In the genomic region with DNA sequence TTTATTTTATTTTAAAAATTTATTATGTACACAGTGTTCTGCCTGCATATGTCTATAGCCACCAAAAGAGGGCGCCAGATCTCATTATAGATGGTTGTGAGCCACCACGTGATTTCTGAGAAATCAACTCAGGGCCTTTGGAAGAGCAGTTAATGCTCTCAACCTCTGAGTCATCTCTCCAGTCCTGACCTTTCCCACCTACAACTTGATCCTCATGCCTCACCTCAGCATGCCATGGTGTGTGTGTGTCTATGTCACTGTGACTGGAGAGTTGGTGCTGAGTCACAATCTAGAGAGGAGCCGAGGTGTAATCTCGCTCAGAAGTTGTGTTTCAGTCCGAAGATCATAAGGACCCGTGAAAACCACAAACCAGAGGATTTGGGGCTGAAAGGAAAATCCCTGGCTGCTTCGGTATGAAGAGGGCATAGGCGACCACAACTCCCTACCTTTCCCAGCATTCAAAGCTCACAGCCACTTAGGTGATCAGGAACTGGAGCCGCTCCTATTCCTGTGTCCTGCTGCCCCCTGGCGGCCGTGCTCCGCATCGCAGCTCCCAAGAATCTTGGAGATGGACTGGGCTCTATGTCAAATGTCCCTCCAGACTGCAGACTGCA, we compare ENCODE assay signal across 9 mouse cellular contexts. TPM values are rescaled to one million over a fixed set of nuclear protein-coding genes. Genes with fewer than 3 reads are reported as not detected.
A peak's percentile ranks its signal among the peaks of the same experiment; 100 is the strongest.
DNase-seq lines count a peak whose midpoint lies in the region; ATAC-seq lines count a peak whose summit lies in the region.
"Had no signal": no experiment of that assay in that cellular context is flagged by ENCODE, and none has a peak within 500 bp of the region (broad histone marks: within the 10 kb centered on the region; RNA-seq: fewer than 3 reads in every experiment).

No protein-coding gene starts in this region.

- 25% methylated on average over 13 of the region's 13 CpGs for WGBS in hindbrain, embryonic 11.5 days
- 25% methylated on average over 13 of the region's 13 CpGs for WGBS in hindbrain, embryonic 12.5 days
- 28% methylated on average over 13 of the region's 13 CpGs for WGBS in intestine, embryonic 15.5 days
- 25% methylated on average over 13 of the region's 13 CpGs for WGBS in limb, embryonic 13.5 days

- no peak overlapping the region for H3K4me3 ChIP-seq in hindbrain, embryonic 11.5 days (ENCODE audit: low read depth, low read length)
- no peak overlapping the region for H3K4me3 ChIP-seq in hindbrain, embryonic 12.5 days
- H3K4me3 ChIP-seq in intestine, embryonic 15.5 days (replicated peaks), result no peak overlapping the region
- H3K4me3 ChIP-seq in limb, embryonic 13.5 days, result no peak overlapping the region
- H3K4me3 ChIP-seq: erythroblast, embryonic 14.5 days had no signal

- H3K9me3 ChIP-seq in hindbrain, embryonic 11.5 days (ENCODE audit: control insufficient read depth, low read length), result no peaks in the 10 kb centered on the region
- H3K9me3 ChIP-seq in hindbrain, embryonic 12.5 days (replicated peaks), result no peaks in the 10 kb centered on the region
- no peaks in the 10 kb centered on the region for H3K9me3 ChIP-seq in intestine, embryonic 15.5 days
- H3K9me3 ChIP-seq in limb, embryonic 13.5 days, result no peaks in the 10 kb centered on the region; the same call in 1 of the 2 replicates

- no peaks in the 10 kb centered on the region for H3K4me1 ChIP-seq in hindbrain, embryonic 11.5 days (replicated peaks; ENCODE audit: control insufficient read depth, insufficient read depth, low read length)
- H3K4me1 ChIP-seq in hindbrain, embryonic 12.5 days, result no peaks in the 10 kb centered on the region
- H3K4me1 ChIP-seq in intestine, embryonic 15.5 days (replicated peaks), result no peaks in the 10 kb centered on the region
- H3K4me1 ChIP-seq in limb, embryonic 13.5 days, result no peaks in the 10 kb centered on the region

- H3K36me3 ChIP-seq in hindbrain, embryonic 11.5 days (ENCODE audit: control insufficient read depth, insufficient read depth, low read length), result no peaks in the 10 kb centered on the region
- H3K36me3 ChIP-seq in hindbrain, embryonic 12.5 days, result no peaks in the 10 kb centered on the region
- no peaks in the 10 kb centered on the region for H3K36me3 ChIP-seq in intestine, embryonic 15.5 days
- H3K36me3 ChIP-seq in limb, embryonic 13.5 days, result no peaks in the 10 kb centered on the region

- no peak overlapping the region for H3K27ac ChIP-seq in hindbrain, embryonic 11.5 days (ENCODE audit: low read depth, low read length)
- no peak overlapping the region for H3K27ac ChIP-seq in hindbrain, embryonic 12.5 days
- H3K27ac ChIP-seq in intestine, embryonic 15.5 days, result no peak overlapping the region
- H3K27ac ChIP-seq in limb, embryonic 13.5 days, result no peak overlapping the region

- H3K9ac ChIP-seq in hindbrain, embryonic 11.5 days (ENCODE audit: low read depth, low read length), result no peak overlapping the region
- H3K9ac ChIP-seq in hindbrain, embryonic 12.5 days, result no peak overlapping the region
- no peak overlapping the region for H3K9ac ChIP-seq in intestine, embryonic 15.5 days
- H3K9ac ChIP-seq in limb, embryonic 13.5 days, result no peak overlapping the region

- ATAC-seq in hindbrain, embryonic 11.5 days (ENCODE audit: low FRiP score), result no peak
- no peak for ATAC-seq in hindbrain, embryonic 12.5 days (ENCODE audit: low FRiP score)
- ATAC-seq in intestine, embryonic 15.5 days, result peak; percentile 62
- ATAC-seq in limb, embryonic 13.5 days (ENCODE audit: low FRiP score, low read depth), result peak; percentile 44; the same call in 1 of the 2 replicates

- H3K27me3 ChIP-seq in hindbrain, embryonic 11.5 days (ENCODE audit: control insufficient read depth, insufficient read depth, low read length), result no peaks in the 10 kb centered on the region
- no peaks in the 10 kb centered on the region; the same call in 1 of the 2 replicates for H3K27me3 ChIP-seq in hindbrain, embryonic 12.5 days
- H3K27me3 ChIP-seq in intestine, embryonic 15.5 days (replicated peaks), result 0 out of 2 replicates have a peak, but pooled peaks cover 3% of the 10 kb centered on the region
- peaks cover 7% of the 10 kb centered on the region; the same call in 1 of the 2 replicates for H3K27me3 ChIP-seq in limb, embryonic 13.5 days

- DNase-seq in hindbrain, embryonic 11.5 days (ENCODE audit: low spot score), result peak; percentile 88
- peak; percentile 76 for DNase-seq in c-Kit-positive CD71-positive TER-119-positive erythroid progenitor cells, embryonic 14.5 days (ENCODE audit: low spot score)
- DNase-seq in frontal cortex, postnatal 25 days (ENCODE audit: low spot score in 2 of 2), result peak; percentile 92 to 94
- DNase-seq in neural tube, embryonic 10.5 days (ENCODE audit: extremely low spot score, low spot score), result peak; percentile 84
- peak; percentile 99 for DNase-seq in testis, postnatal 10 days (ENCODE audit: low spot score)

- no peak overlapping the region for H3K4me2 ChIP-seq in hindbrain, embryonic 11.5 days (replicated peaks; ENCODE audit: low read depth, low read length)
- no peak overlapping the region for H3K4me2 ChIP-seq in hindbrain, embryonic 12.5 days (replicated peaks)
- no peak overlapping the region for H3K4me2 ChIP-seq in intestine, embryonic 15.5 days (replicated peaks)
- no peak overlapping the region for H3K4me2 ChIP-seq in limb, embryonic 13.5 days (replicated peaks)

RNA-seq across cellular contexts. Expression of gene H2-Q1, which starts 18.5 kb away (rescaled TPM):
- not detected in 2 replicates for polyA plus RNA-seq in hindbrain, embryonic 11.5 days (2014; fragmentation: Nextera tagmentation; extraction: Ambion mirVana)
- 0.12 TPM in 1 of 2 replicates, not detected in the other for polyA plus RNA-seq in hindbrain, embryonic 12.5 days (2016; fragmentation: Nextera tagmentation; extraction: Ambion mirVana)
- 4.9 and 6.2 TPM in 2 replicates for polyA plus RNA-seq in intestine, embryonic 15.5 days (2015; fragmentation: Nextera tagmentation; extraction: Ambion mirVana)
- polyA plus RNA-seq in limb, embryonic 13.5 days (2015; fragmentation: Nextera tagmentation; extraction: Ambion mirVana), result 0.09 and 0.31 TPM in 2 replicates
- polyA plus RNA-seq: erythroblast, embryonic 14.5 days had no signal

RNA-seq across cellular contexts. Expression of gene H2-D1, which starts 39.2 kb away (rescaled TPM):
- polyA plus RNA-seq in hindbrain, embryonic 11.5 days (2014; fragmentation: Nextera tagmentation; extraction: Ambion mirVana), result 42.9 and 43.2 TPM in 2 replicates
- polyA plus RNA-seq in hindbrain, embryonic 12.5 days (2016; fragmentation: Nextera tagmentation; extraction: Ambion mirVana), result 38.6 and 46.0 TPM in 2 replicates
- polyA plus RNA-seq in intestine, embryonic 15.5 days (2015; fragmentation: Nextera tagmentation; extraction: Ambion mirVana), result 148 and 190 TPM in 2 replicates
- polyA plus RNA-seq in limb, embryonic 13.5 days (2015; fragmentation: Nextera tagmentation; extraction: Ambion mirVana), result 29.1 and 30.8 TPM in 2 replicates

RNA-seq across cellular contexts. Expression of gene H2-Q2, which starts 40.3 kb away (rescaled TPM):
- 0.52 and 0.53 TPM in 2 replicates for polyA plus RNA-seq in hindbrain, embryonic 11.5 days (2014; fragmentation: Nextera tagmentation; extraction: Ambion mirVana)
- 0.46 TPM in 1 of 2 replicates, not detected in the other for polyA plus RNA-seq in hindbrain, embryonic 12.5 days (2016; fragmentation: Nextera tagmentation; extraction: Ambion mirVana)
- 84.5 and 93.5 TPM in 2 replicates for polyA plus RNA-seq in intestine, embryonic 15.5 days (2015; fragmentation: Nextera tagmentation; extraction: Ambion mirVana)
- polyA plus RNA-seq in limb, embryonic 13.5 days (2015; fragmentation: Nextera tagmentation; extraction: Ambion mirVana), result 0.69 and 0.89 TPM in 2 replicates
- polyA plus RNA-seq: erythroblast, embryonic 14.5 days had no signal

Comparison
In these comparisons a context has a peak if more than half of its experiments do, and no peak if none do; other contexts are left out.
1. ATAC-seq: peak in intestine, embryonic 15.5 days (single experiment) and limb, embryonic 13.5 days (single experiment); none in hindbrain, embryonic 11.5 days (single experiment) and hindbrain, embryonic 12.5 days (single experiment).
2. RNA of gene H2-Q2, which starts 40.3 kb away (polyA plus RNA-seq): 84.5 to 93.5 TPM in intestine, embryonic 15.5 days; 0.69 to 0.89 TPM in limb, embryonic 13.5 days, 0.52 to 0.53 TPM in hindbrain, embryonic 11.5 days and 0.46 TPM in hindbrain, embryonic 12.5 days; every median in the first group is over 10 times any median in the second.
3. Peak in every context shown above with its lines, with median percentiles within 50 percentile points of each other: DNase-seq.